Mouse (Mus musculus) forebrain, embryonic 11.5 days (tissue): ENCODE data around the gene Elk3. TPM values are rescaled to one million over a fixed set of nuclear protein-coding genes. Genes with fewer than 3 reads are reported as not detected.

ENCODE experiments used
- ATAC-seq: fragments of 200-750 bp; cut with Nextera tagmentation; replicated peaks from 2 replicates; pipeline ENCODE4 v1.8.0; 2017; ENCODE audit warnings: moderate TSS enrichment; ENCODE audit not compliant: low FRiP score
- DNase-seq: peaks from one replicate; pipeline ENCODE4 v3.0.0-alpha.2; 2017; ENCODE audit warnings: low spot score
- H3K27ac ChIP-seq: fragments of 300-500 bp; sonication (generic); 2 replicates; pipeline ENCODE4 v1.5.1; 2014; ENCODE audit warnings: low read depth, low read length
- H3K27me3 ChIP-seq: fragments of 300-500 bp; sonication (generic); 2 replicates; pipeline ENCODE4 v1.6.1; 2014; ENCODE audit warnings: mild to moderate bottlenecking, low read length, mixed read lengths; ENCODE audit not compliant: control insufficient read depth, insufficient read depth
- H3K36me3 ChIP-seq: fragments of 300-500 bp; sonication (generic); 2 replicates; pipeline ENCODE4 v1.6.1; 2014; ENCODE audit warnings: mild to moderate bottlenecking, low read length, moderate library complexity, mixed read lengths; ENCODE audit not compliant: control insufficient read depth, insufficient read depth
- H3K4me1 ChIP-seq: fragments of 300-500 bp; sonication (generic); replicated peaks from 2 replicates; pipeline ENCODE4 v1.6.1; 2014; ENCODE audit warnings: low read length, mixed read lengths; ENCODE audit not compliant: control insufficient read depth, insufficient read depth
- H3K4me2 ChIP-seq: fragments of 300-500 bp; sonication (generic); 2 replicates; pipeline ENCODE4 v1.6.1; 2014; ENCODE audit warnings: low read depth, mild to moderate bottlenecking, low read length, moderate library complexity, mixed read lengths; ENCODE audit not compliant: severe bottlenecking
- H3K4me3 ChIP-seq: fragments of 300-500 bp; sonication (generic); 2 replicates; pipeline ENCODE4 v1.5.1; 2014; ENCODE audit warnings: low read depth, low read length
- H3K9ac ChIP-seq: fragments of 300-500 bp; sonication (generic); 2 replicates; pipeline ENCODE4 v1.6.1; 2014; ENCODE audit warnings: low read length
- H3K9me3 ChIP-seq: fragments of 300-500 bp; sonication (generic); 2 replicates; pipeline ENCODE4 v1.6.1; 2016; ENCODE audit warnings: low read length, mixed read lengths; ENCODE audit not compliant: control insufficient read depth
- WGBS: fragments of 180-500 bp; shearing (Covaris S2); extraction: QIAGEN DNeasy Blood & Tissue Kit; methylation state at CpG from one replicate; pipeline ENCODE4 v1.1.7; 2014; 5-methylcytosine and 5-hydroxymethylcytosine counted together
- polyA plus RNA-seq: library from polyadenylated mRNA; unstranded; fragments of >200 nt; fragmentation: Nextera tagmentation; extraction: Ambion mirVana; gene quantifications from 2 replicates; pipeline ENCODE4 v1.2.1, GENCODE M21; 2014

Elk3 gene
- polyA plus RNA-seq, 1 experiment from 2014 or later = 16.5 TPM

GRCm38 (mm10) chr10:93266521-93266920, 44.4 kb downstream of the Elk3 start:
- H3K4me2 ChIP-seq = no peak overlapping the region
- H3K4me3 ChIP-seq = no peak overlapping the region
- no peaks in the 10 kb centered on the region for H3K36me3 ChIP-seq
- H3K27me3 ChIP-seq = no peaks in the 10 kb centered on the region
- H3K4me1 ChIP-seq = peaks cover 14% of the 10 kb centered on the region
- H3K9me3 ChIP-seq = no peaks in the 10 kb centered on the region
- DNase-seq (no peak), ATAC-seq (no peak)
- H3K27ac ChIP-seq = no peak overlapping the region
- no peak overlapping the region for H3K9ac ChIP-seq
- 95% methylated on average over 7 of the region's 7 CpGs for WGBS

GRCm38 (mm10) chr10:93265833-93266232, 45.1 kb downstream of the Elk3 start:
- H3K4me2 ChIP-seq = no peak overlapping the region
- H3K27ac ChIP-seq = no peak overlapping the region
- no peak for ATAC-seq
- no peaks in the 10 kb centered on the region for H3K27me3 ChIP-seq
- 83% methylated on average over 9 of the region's 9 CpGs for WGBS
- H3K9ac ChIP-seq = no peak overlapping the region
- H3K4me1 ChIP-seq = peaks cover 14% of the 10 kb centered on the region
- H3K36me3 ChIP-seq = no peaks in the 10 kb centered on the region
- H3K9me3 ChIP-seq = no peaks in the 10 kb centered on the region
- no peak for DNase-seq
- no peak overlapping the region for H3K4me3 ChIP-seq

GRCm38 (mm10) chr10:93264001-93264400, 46.9 kb downstream of the Elk3 start:
- Histone ChIP-seq H3K9ac (no peak overlapping the region), H3K4me1 (peaks cover 14% of the 10 kb centered on the region), H3K4me3 (no peak overlapping the region), H3K27me3 (no peaks in the 10 kb centered on the region), H3K36me3 (no peaks in the 10 kb centered on the region), H3K9me3 (no peaks in the 10 kb centered on the region), H3K4me2 (no peak overlapping the region), H3K27ac (no peak overlapping the region)
- ATAC-seq (no peak), DNase-seq (no peak)
- WGBS = 89% methylated on average over 5 of the region's 5 CpGs

- peaks cover 14% of the 10 kb centered on the region for H3K4me1 ChIP-seq
- no peaks in the 10 kb centered on the region for H3K9me3 ChIP-seq
- no peak overlapping the region for H3K9ac ChIP-seq
- H3K27ac ChIP-seq = no peak overlapping the region
- no peak overlapping the region for H3K4me3 ChIP-seq
- H3K36me3 ChIP-seq = no peaks in the 10 kb centered on the region
- DNase-seq (peak; percentile 58), ATAC-seq (peak; percentile 78)
- 28% methylated on average over 8 of the region's 8 CpGs for WGBS
- no peaks in the 10 kb centered on the region for H3K27me3 ChIP-seq
- no peak overlapping the region for H3K4me2 ChIP-seq
These were observed 47.5 kb downstream of the Elk3 start for GRCm38 (mm10) chr10:93263431-93263830.

- peak; percentile 57 for DNase-seq
- Histone ChIP-seq H3K4me1 (peaks cover 14% of the 10 kb centered on the region), H3K9me3 (no peaks in the 10 kb centered on the region), H3K36me3 (no peaks in the 10 kb centered on the region), H3K9ac (no peak overlapping the region), H3K4me2 (peak overlapping the region; percentile 6; the same call in 1 of the 2 replicates), H3K27me3 (no peaks in the 10 kb centered on the region), H3K4me3 (no peak overlapping the region), H3K27ac (no peak overlapping the region)
- WGBS = 13% methylated on average over 15 of the region's 15 CpGs
- ATAC-seq = peak; percentile 57
These were observed 48.9 kb downstream of the Elk3 start for GRCm38 (mm10) chr10:93261981-93262499.

- Histone ChIP-seq H3K36me3 (no peaks in the 10 kb centered on the region), H3K27me3 (no peaks in the 10 kb centered on the region), H3K4me2 (peak overlapping the region; percentile 6; the same call in 1 of the 2 replicates), H3K27ac (no peak overlapping the region), H3K4me3 (no peak overlapping the region), H3K9ac (no peak overlapping the region), H3K4me1 (peaks cover 18% of the 10 kb centered on the region), H3K9me3 (no peaks in the 10 kb centered on the region)
- ATAC-seq = peak; percentile 11; the same call in 1 of the 2 replicates
- DNase-seq = peak; percentile 60
- 26% methylated on average over 16 of the region's 16 CpGs for WGBS
These were observed 49.6 kb downstream of the Elk3 start for GRCm38 (mm10) chr10:93261132-93261980.

GRCm38 (mm10) chr10:93259826-93260225, 51.1 kb downstream of the Elk3 start:
- H3K36me3 ChIP-seq = no peaks in the 10 kb centered on the region
- H3K4me2 ChIP-seq = no peak overlapping the region
- no peak overlapping the region for H3K4me3 ChIP-seq
- H3K27me3 ChIP-seq = no peaks in the 10 kb centered on the region
- H3K9me3 ChIP-seq = no peaks in the 10 kb centered on the region
- ATAC-seq (no peak), DNase-seq (no peak)
- H3K9ac ChIP-seq = no peak overlapping the region
- H3K4me1 ChIP-seq = peaks cover 24% of the 10 kb centered on the region
- H3K27ac ChIP-seq = no peak overlapping the region
- 85% methylated on average over 5 of the region's 5 CpGs for WGBS

- H3K27me3 ChIP-seq = no peaks in the 10 kb centered on the region
- WGBS = 15% methylated on average over 13 of the region's 13 CpGs
- no peaks in the 10 kb centered on the region for H3K36me3 ChIP-seq
- ATAC-seq (peak; percentile 45; the same call in 1 of the 2 replicates), DNase-seq (peak; percentile 56)
- no peak overlapping the region for H3K4me3 ChIP-seq
- H3K9ac ChIP-seq = peak overlapping the region; percentile 50
- H3K27ac ChIP-seq = peak overlapping the region; percentile 62
- peaks cover 15% of the 10 kb centered on the region for H3K4me1 ChIP-seq
- no peaks in the 10 kb centered on the region for H3K9me3 ChIP-seq
- 0 out of 2 replicates have a peak overlapping the region, but pooled peaks have one; percentile 27 for H3K4me2 ChIP-seq
These were observed 55.6 kb downstream of the Elk3 start for GRCm38 (mm10) chr10:93255294-93255693.
